Mouse (Mus musculus) gastrocnemius, postnatal 36 days (tissue): ENCODE results near the gene Nrm. TPM values are rescaled to one million over a fixed set of nuclear protein-coding genes. Genes with fewer than 3 reads are reported as not detected.
"Not testable (repeated sequence)": the region's sequence is repeated elsewhere in the genome, so short reads cannot be mapped to it uniquely, and the experiment has no call there.

ENCODE experiments used
- DNase-seq, 2 experiments: peaks; one replicate each; pipeline ENCODE4 v3.0.0; 2022
- intact Hi-C: fragments of 180-260 bp; cut with DNase I; formaldehyde crosslinking; loops from one replicate; pipeline ENCODE4 v1.15.1; 2025
- total RNA-seq, 2 experiments: library from RNA; stranded (reverse); gene quantifications; 2 replicates each; pipeline ENCODE4 v1.2.3; 2021

The Nrm gene
- total RNA-seq, 2 experiments from 2014 or later: 1.6 to 2.0 TPM

GRCm38 (mm10) chr17:35833239-35833751 lies 27.8 kb upstream of the Nrm start:
- intact Hi-C loops: no loop called here
- no peak for DNase-seq

GRCm38 (mm10) chr17:35833894-35834293 lies 27.2 kb upstream of the Nrm start:
- intact Hi-C loops: no loop called here
- DNase-seq: no peak

- intact Hi-C loops: no loop called here
Observed at GRCm38 (mm10) chr17:35834696-35835422, 26.3 kb upstream of the Nrm start.

GRCm38 (mm10) chr17:35835424-35836140 lies 25.5 kb upstream of the Nrm start:
- no peak for DNase-seq
- intact Hi-C loops: loop anchor here (2.0 kb wide), 1 partner anchor 37 kb away; no protein-coding TSS in a partner anchor

More at GRCm38 (mm10) chr17:35834696-35835422, 26.3 kb upstream of the Nrm start:
- DNase-seq: no peak

- peak; percentile 60 to 79 for DNase-seq
- intact Hi-C loops: loop anchor here (2.0 kb wide), 1 partner anchor 36 kb away; no protein-coding TSS in a partner anchor
Observed at GRCm38 (mm10) chr17:35836178-35836965, 24.7 kb upstream of the Nrm start.

GRCm38 (mm10) chr17:35836991-35837422 lies 24.1 kb upstream of the Nrm start:
- peak; percentile 74 to 85 for DNase-seq
- intact Hi-C loops: loop anchor here (2.0 kb wide), 1 partner anchor 36 kb away; no protein-coding TSS in a partner anchor

GRCm38 (mm10) chr17:35837487-35837886 lies 23.6 kb upstream of the Nrm start:
- DNase-seq: no peak
- intact Hi-C loops: loop anchor here (2.0 kb wide), 1 partner anchor 35 kb away; no protein-coding TSS in a partner anchor

GRCm38 (mm10) chr17:35838122-35838544 lies 23.0 kb upstream of the Nrm start, which contains the start of gene Tubb5:
TSS of gene Tubb5 (minus strand) at chr17:35838306.
- peak; percentile 91 to 96 for DNase-seq
- intact Hi-C loops: no loop called here

GRCm38 (mm10) chr17:35838570-35838969 lies 22.5 kb upstream of the Nrm start:
- intact Hi-C loops: no loop called here
- no peak for DNase-seq

- DNase-seq, intact Hi-C loops: not testable (repeated sequence)
Observed at GRCm38 (mm10) chr17:35839002-35839401, 22.1 kb upstream of the Nrm start.

- intact Hi-C loops: no loop called here
Observed at GRCm38 (mm10) chr17:35840561-35840960, 20.6 kb upstream of the Nrm start.

GRCm38 (mm10) chr17:35841076-35841950 lies 19.8 kb upstream of the Nrm start, which contains the start of gene Mdc1:
TSS of gene Mdc1 (plus strand) at chr17:35841515.
- intact Hi-C loops: no loop called here
- peak; percentile 98 to 99 for DNase-seq

More at GRCm38 (mm10) chr17:35840561-35840960, 20.6 kb upstream of the Nrm start:
- DNase-seq: no peak

- intact Hi-C loops: no loop called here
- DNase-seq: no peak
Observed at GRCm38 (mm10) chr17:35842006-35842405, 19.1 kb upstream of the Nrm start.

- DNase-seq: no peak
- intact Hi-C loops: no loop called here
Observed at GRCm38 (mm10) chr17:35843514-35843913, 17.6 kb upstream of the Nrm start.

GRCm38 (mm10) chr17:35848112-35848511 lies 13.0 kb upstream of the Nrm start:
- no peak for DNase-seq

GRCm38 (mm10) chr17:35850974-35851373 lies 10.1 kb upstream of the Nrm start:
- no peak for DNase-seq
- intact Hi-C loops: no loop called here

More at GRCm38 (mm10) chr17:35848112-35848511, 13.0 kb upstream of the Nrm start:
- intact Hi-C loops: no loop called here

GRCm38 (mm10) chr17:35859371-35859770 lies 1.7 kb upstream of the Nrm start:
- intact Hi-C loops: no loop called here
- no peak for DNase-seq

- no peak for DNase-seq
- intact Hi-C loops: no loop called here
Observed at GRCm38 (mm10) chr17:35859835-35860234, 1.3 kb upstream of the Nrm start.

- intact Hi-C loops: no loop called here
- no peak for DNase-seq
Observed at GRCm38 (mm10) chr17:35860831-35861197, 304 bp upstream of the Nrm start.
